Mouse (Mus musculus) heart, embryonic 14.5 days (tissue): ENCODE data around the gene Casq2. TPM values are rescaled to one million over a fixed set of nuclear protein-coding genes. Genes with fewer than 3 reads are reported as not detected.

Experiments used
- ATAC-seq: fragments of 200-750 bp; cut with Nextera tagmentation; 2 replicates; pipeline ENCODE4 v1.8.0; 2017; ENCODE audit warnings: low read depth, moderate TSS enrichment; ENCODE audit not compliant: insufficient number of reproducible peaks, insufficient read depth, low FRiP score
- H3K27ac ChIP-seq, 2 experiments: fragments of 200-500 bp in 1 of 2; fragments of 300-500 bp in 1 of 2; sonication (generic) in 1 of 2; replicated peaks in 1 of 2; 2 replicates each; pipeline ENCODE4 v1.5.1; 2012 to 2014; ENCODE audit warnings: low read depth in 2 of 2, low read length in 2 of 2, control low read depth in 1 of 2, mild to moderate bottlenecking in 1 of 2, mixed read lengths in 1 of 2; ENCODE audit not compliant: control insufficient read depth in 1 of 2, insufficient read depth in 1 of 2
- H3K27me3 ChIP-seq: fragments of 300-500 bp; sonication (generic); 2 replicates; pipeline ENCODE4 v1.6.1; 2014; ENCODE audit warnings: mild to moderate bottlenecking, low read length, control low read depth; ENCODE audit not compliant: control insufficient read depth, insufficient read depth
- H3K36me3 ChIP-seq: fragments of 300-500 bp; sonication (generic); 2 replicates; pipeline ENCODE4 v1.6.1; 2014; ENCODE audit warnings: mild to moderate bottlenecking, control low read depth, low read length, mixed read lengths; ENCODE audit not compliant: control insufficient read depth, insufficient read depth
- H3K4me1 ChIP-seq, 2 experiments: fragments of 200-500 bp in 1 of 2; fragments of 300-500 bp in 1 of 2; sonication (generic) in 1 of 2; 2 replicates each; pipeline ENCODE4 v1.6.1; 2012 to 2014; ENCODE audit warnings: low read length in 2 of 2, control low read depth in 1 of 2, mixed read lengths in 1 of 2; ENCODE audit not compliant: control insufficient read depth in 2 of 2, insufficient read depth in 2 of 2
- H3K4me2 ChIP-seq: fragments of 300-500 bp; sonication (generic); 2 replicates; pipeline ENCODE4 v1.6.1; 2014; ENCODE audit warnings: mild to moderate bottlenecking, low read length
- H3K4me3 ChIP-seq, 2 experiments: fragments of 200-500 bp in 1 of 2; fragments of 300-500 bp in 1 of 2; sonication (generic) in 1 of 2; 2 replicates each; pipeline ENCODE4 v1.5.1; 2012 to 2014; ENCODE audit warnings: low read length in 2 of 2, mild to moderate bottlenecking in 2 of 2, control low read depth in 1 of 2, low read depth in 1 of 2, moderate library complexity in 1 of 2; ENCODE audit not compliant: control insufficient read depth in 1 of 2, insufficient read depth in 1 of 2
- H3K9ac ChIP-seq: fragments of 300-500 bp; sonication (generic); 2 replicates; pipeline ENCODE4 v1.6.1; 2014; ENCODE audit warnings: mild to moderate bottlenecking, low read length
- H3K9me3 ChIP-seq: fragments of 300-500 bp; sonication (generic); 2 replicates; pipeline ENCODE4 v1.6.1; 2016; ENCODE audit warnings: low read length, control low read depth; ENCODE audit not compliant: control insufficient read depth
- WGBS: fragments of 180-500 bp; shearing (Covaris S2); extraction: QIAGEN DNeasy Blood & Tissue Kit; methylation state at CpG from one replicate; pipeline ENCODE4 v1.1.7; 2014; 5-methylcytosine and 5-hydroxymethylcytosine counted together
- polyA plus RNA-seq: library from polyadenylated mRNA; unstranded; fragments of >200 nt; fragmentation: Nextera tagmentation; extraction: Ambion mirVana; gene quantifications from 2 replicates; pipeline ENCODE4 v1.2.1, GENCODE M21; 2014

The Casq2 gene
- polyA plus RNA-seq, 1 experiment from 2014 or later: 433 TPM

GRCm38 (mm10) chr3:102143536-102143935 is 57.3 kb downstream of the Casq2 start:
- H3K27ac ChIP-seq: 0 out of 4 replicates have a peak overlapping the region, but pooled peaks of 1 of the 2 experiments have one; percentile 10
- 30% methylated on average over 3 of the region's 3 CpGs for WGBS
- H3K4me3 ChIP-seq: no peak overlapping the region
- H3K36me3 ChIP-seq: peaks cover 46% of the 10 kb centered on the region
- H3K9ac ChIP-seq: no peak overlapping the region
- H3K27me3 ChIP-seq: no peaks in the 10 kb centered on the region
- no peak for ATAC-seq
- H3K4me1 ChIP-seq: peaks cover 0 to 11% of the 10 kb centered on the region in 2 experiments; a peak in 2 of 4 replicates
- no peaks in the 10 kb centered on the region for H3K9me3 ChIP-seq
- no peak overlapping the region for H3K4me2 ChIP-seq

- 77% methylated on average over 4 of the region's 4 CpGs for WGBS
- ATAC-seq: no peak
- H3K4me2 ChIP-seq: no peak overlapping the region
- no peaks in the 10 kb centered on the region for H3K9me3 ChIP-seq
- peaks cover 42% of the 10 kb centered on the region for H3K36me3 ChIP-seq
- H3K4me3 ChIP-seq: no peak overlapping the region
- peak overlapping the region in 1 of 2 experiments; percentile 25; a peak in 1 of 4 replicates for H3K27ac ChIP-seq
- H3K27me3 ChIP-seq: no peaks in the 10 kb centered on the region
- no peak overlapping the region for H3K9ac ChIP-seq
- peaks cover 0 to 11% of the 10 kb centered on the region in 2 experiments; a peak in 2 of 4 replicates for H3K4me1 ChIP-seq
These were observed 58.2 kb downstream of the Casq2 start for GRCm38 (mm10) chr3:102144401-102144800.

GRCm38 (mm10) chr3:102145645-102146386 is 59.6 kb downstream of the Casq2 start:
- Histone ChIP-seq H3K4me1 (peaks cover 0 to 13% of the 10 kb centered on the region in 2 experiments; a peak in 2 of 4 replicates), H3K9ac (no peak overlapping the region), H3K4me2 (no peak overlapping the region), H3K9me3 (no peaks in the 10 kb centered on the region), H3K4me3 (no peak overlapping the region), H3K27me3 (no peaks in the 10 kb centered on the region), H3K27ac (no peak overlapping the region), H3K36me3 (peaks cover 42% of the 10 kb centered on the region)
- WGBS: 65% methylated on average over 6 of the region's 6 CpGs
- ATAC-seq: no peak

GRCm38 (mm10) chr3:102146428-102146827 is 60.2 kb downstream of the Casq2 start:
- H3K9ac ChIP-seq: no peak overlapping the region
- H3K4me1 ChIP-seq: peaks cover 0 to 13% of the 10 kb centered on the region in 2 experiments; a peak in 2 of 4 replicates
- ATAC-seq: no peak
- no peaks in the 10 kb centered on the region for H3K9me3 ChIP-seq
- H3K27me3 ChIP-seq: no peaks in the 10 kb centered on the region
- no peak overlapping the region for H3K27ac ChIP-seq
- H3K4me3 ChIP-seq: no peak overlapping the region
- peaks cover 42% of the 10 kb centered on the region for H3K36me3 ChIP-seq
- no peak overlapping the region for H3K4me2 ChIP-seq
- 83% methylated on average over 6 of the region's 6 CpGs for WGBS

- no peaks in the 10 kb centered on the region for H3K27me3 ChIP-seq
- no peak overlapping the region for H3K9ac ChIP-seq
- H3K27ac ChIP-seq: no peak overlapping the region
- 73% methylated on average over 4 of the region's 4 CpGs for WGBS
- no peak overlapping the region for H3K4me3 ChIP-seq
- peaks cover 37% of the 10 kb centered on the region for H3K36me3 ChIP-seq
- no peak overlapping the region for H3K4me2 ChIP-seq
- peaks cover 0 to 13% of the 10 kb centered on the region in 2 experiments; a peak in 2 of 4 replicates for H3K4me1 ChIP-seq
- ATAC-seq: no peak
- H3K9me3 ChIP-seq: no peaks in the 10 kb centered on the region
These were observed 61.0 kb downstream of the Casq2 start for GRCm38 (mm10) chr3:102147189-102147588.

GRCm38 (mm10) chr3:102149941-102150340 is 63.7 kb downstream of the Casq2 start:
- WGBS: 43% methylated on average over 7 of the region's 7 CpGs
- Histone ChIP-seq H3K4me3 (no peak overlapping the region), H3K4me1 (peaks cover 0 to 10% of the 10 kb centered on the region in 2 experiments; a peak in 2 of 4 replicates), H3K36me3 (peaks cover 22% of the 10 kb centered on the region), H3K27me3 (no peaks in the 10 kb centered on the region), H3K4me2 (no peak overlapping the region), H3K9me3 (no peaks in the 10 kb centered on the region), H3K9ac (no peak overlapping the region), H3K27ac (no peak overlapping the region)
- ATAC-seq: no peak

- peaks cover 11% of the 10 kb centered on the region for H3K36me3 ChIP-seq
- no peak overlapping the region for H3K4me3 ChIP-seq
- no peaks in the 10 kb centered on the region for H3K27me3 ChIP-seq
- ATAC-seq: no peak
- peaks cover 0 to 6% of the 10 kb centered on the region in 2 experiments; a peak in 2 of 4 replicates for H3K4me1 ChIP-seq
- no peak overlapping the region for H3K4me2 ChIP-seq
- 75% methylated on average over 4 of the region's 4 CpGs for WGBS
- H3K27ac ChIP-seq: no peak overlapping the region
- no peak overlapping the region for H3K9ac ChIP-seq
- no peaks in the 10 kb centered on the region for H3K9me3 ChIP-seq
These were observed 65.6 kb downstream of the Casq2 start for GRCm38 (mm10) chr3:102151850-102152249.
